Mouse (Mus musculus) olfactory bulb, adult 2 months (tissue): Measurements from ENCODE around the gene Iqgap1. TPM values are rescaled to one million over a fixed set of nuclear protein-coding genes. Genes with fewer than 3 reads are reported as not detected.
A peak's percentile ranks its signal among the peaks of the same experiment; 100 is the strongest.

ENCODE experiments used
- H3K27ac ChIP-seq: fragments of 200-500 bp; 2 replicates; pipeline ENCODE4 v1.5.1; 2012; ENCODE audit warnings: low read depth, low read length; ENCODE audit not compliant: insufficient read depth
- H3K4me1 ChIP-seq: fragments of 200-500 bp; 2 replicates; pipeline ENCODE4 v1.6.1; 2012; ENCODE audit warnings: low read length; ENCODE audit not compliant: control insufficient read depth, insufficient read depth
- H3K4me3 ChIP-seq: fragments of 200-500 bp; 2 replicates; pipeline ENCODE4 v1.5.1; 2012; ENCODE audit warnings: mild to moderate bottlenecking, low read depth, low read length, moderate library complexity; ENCODE audit not compliant: insufficient read depth
- CTCF ChIP-seq: fragments of 200-500 bp; IDR thresholded peaks from 2 replicates; pipeline ENCODE4 v1.5.1; 2012; ENCODE audit warnings: low read depth, mild to moderate bottlenecking, low read length, moderate library complexity; ENCODE audit not compliant: insufficient read depth
- POLR2A ChIP-seq: fragments of 200-500 bp; IDR thresholded peaks from 2 replicates; pipeline ENCODE4 v1.6.1; 2012; ENCODE audit warnings: mild to moderate bottlenecking, low read depth, low read length, moderate library complexity; ENCODE audit not compliant: insufficient read depth
- WGBS: fragments of 180-500 bp; shearing (Covaris S2); methylation state at CpG from one replicate; pipeline ENCODE4 v1.1.7; 2018; 5-methylcytosine and 5-hydroxymethylcytosine counted together
- polyA plus RNA-seq: library from polyadenylated mRNA; stranded (reverse); fragments of >200 nt; gene quantifications from 2 replicates; pipeline ENCODE4 v1.2.4, GENCODE M21; 2012; ENCODE audit warnings: low replicate concordance; ENCODE audit not compliant: missing spikeins, insufficient read depth, insufficient read length

Gene Iqgap1
- polyA plus RNA-seq, 1 experiment: not detected

DNA sequence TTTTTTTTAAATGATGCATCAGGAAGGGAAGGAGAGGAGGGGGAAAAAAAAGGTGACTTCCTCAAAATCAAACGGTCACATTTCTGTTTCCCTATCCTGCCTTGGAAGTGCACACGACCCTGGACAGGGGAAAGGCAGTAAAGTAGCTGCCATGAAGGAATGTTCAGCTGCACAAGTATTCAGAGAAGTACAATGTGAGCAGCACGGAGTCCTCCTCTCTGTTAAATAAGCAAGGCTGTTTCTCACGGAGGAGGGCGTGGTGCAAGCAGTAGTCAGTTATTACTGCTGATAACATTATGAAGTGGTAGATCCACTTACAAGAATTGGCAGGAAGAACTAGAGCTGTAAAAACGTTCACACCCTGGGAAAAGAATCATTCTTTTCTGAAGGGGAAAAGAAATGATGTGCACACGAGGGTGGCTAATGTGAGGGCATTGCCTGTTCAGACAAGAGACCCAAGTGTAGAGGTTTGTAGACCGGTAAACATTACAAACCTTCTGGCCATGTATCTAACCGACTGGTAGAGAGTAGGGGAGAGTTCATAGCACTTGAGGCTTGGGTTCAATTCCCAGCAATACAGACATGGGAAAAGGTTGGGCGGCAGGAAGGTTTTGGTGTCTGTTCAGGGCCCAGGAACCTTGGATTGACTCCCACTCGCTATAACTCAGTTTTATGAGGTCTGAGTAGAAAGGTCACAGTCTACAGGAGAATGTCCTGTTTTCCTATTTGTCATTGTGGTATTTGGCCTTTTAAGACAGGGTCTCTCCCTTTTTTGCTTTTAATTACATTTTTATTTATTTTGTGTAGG lies 1.7 kb downstream of the Iqgap1 start:
- Histone ChIP-seq H3K27ac (no peak overlapping the region), H3K4me3 (no peak overlapping the region), H3K4me1 (no peaks in the 10 kb centered on the region)
- TF ChIP-seq CTCF (no peak), POLR2A (no peak)
- 66% methylated on average over 11 of the region's 11 CpGs for WGBS

DNA sequence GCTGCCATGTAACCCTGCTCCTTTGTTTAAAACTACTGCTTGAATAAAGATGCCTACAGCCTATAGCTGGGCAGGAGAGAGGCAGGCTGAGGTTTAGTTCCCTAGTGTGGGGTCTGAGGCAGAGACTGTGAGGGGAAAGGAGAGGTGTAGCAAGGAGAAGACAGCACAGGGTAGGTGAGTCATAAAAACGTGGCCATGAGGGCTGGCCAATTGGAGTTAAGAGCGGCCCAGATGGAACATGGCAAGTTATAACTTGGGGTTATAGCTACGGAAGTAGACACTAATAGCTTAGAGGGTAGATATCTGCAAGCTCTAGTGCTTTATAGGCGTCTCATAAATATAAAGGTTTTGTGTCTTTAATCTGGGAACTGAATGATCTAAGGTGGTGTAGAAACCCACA lies 2.5 kb downstream of the Iqgap1 start:
- Histone ChIP-seq H3K27ac (no peak overlapping the region), H3K4me1 (no peaks in the 10 kb centered on the region), H3K4me3 (no peak overlapping the region)
- 92% methylated on average over 4 of the region's 4 CpGs for WGBS
- TF ChIP-seq POLR2A: no peak
- no peak for TF ChIP-seq CTCF

DNA sequence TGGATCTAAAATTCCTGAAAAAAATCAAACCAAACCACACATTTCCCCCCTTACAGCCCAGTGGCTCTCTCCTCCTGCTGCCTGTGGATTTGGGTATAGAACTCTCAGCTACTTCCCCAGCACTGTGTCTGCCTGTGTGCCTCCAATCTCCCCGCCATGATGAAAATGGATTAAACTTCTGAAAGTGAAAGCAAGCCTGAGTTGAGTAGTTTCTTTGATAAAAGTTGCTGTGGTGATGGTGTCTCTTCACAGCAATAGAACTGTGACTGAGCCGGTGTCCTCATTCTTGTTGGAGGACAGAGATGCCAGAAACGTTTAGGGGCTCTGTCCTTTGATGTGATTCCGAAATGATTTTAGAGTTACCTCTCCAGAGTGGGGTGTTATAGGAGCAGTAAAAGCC lies 4.9 kb downstream of the Iqgap1 start:
- no peak for TF ChIP-seq CTCF
- no peak overlapping the region for H3K4me3 ChIP-seq
- 89% methylated on average over 4 of the region's 4 CpGs for WGBS
- H3K4me1 ChIP-seq: no peaks in the 10 kb centered on the region
- H3K27ac ChIP-seq: no peak overlapping the region

DNA sequence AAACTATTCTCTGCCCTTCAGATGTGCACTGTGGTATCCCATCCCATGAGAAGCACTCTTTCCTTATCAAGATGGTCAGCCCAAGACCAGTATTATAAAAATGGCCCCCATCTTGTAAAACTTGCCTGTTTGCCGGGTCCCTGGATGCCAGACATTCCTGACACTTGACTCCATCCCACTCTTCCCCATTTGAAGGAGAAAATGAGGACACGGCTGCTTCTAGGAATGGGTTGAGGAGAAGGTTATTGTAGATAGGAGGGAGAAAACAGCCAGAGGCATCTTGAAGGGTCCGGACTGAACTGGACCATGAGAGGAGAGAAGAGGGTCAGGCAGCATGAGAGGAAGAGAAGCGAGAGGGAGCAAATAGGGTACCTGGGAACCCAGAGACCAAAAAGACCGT lies 9.1 kb downstream of the Iqgap1 start:
- H3K4me1 ChIP-seq: no peaks in the 10 kb centered on the region
- 80% methylated on average over 5 of the region's 5 CpGs for WGBS
- no peak overlapping the region for H3K27ac ChIP-seq
- TF ChIP-seq CTCF (no peak), POLR2A (no peak)
- H3K4me3 ChIP-seq: no peak overlapping the region

DNA sequence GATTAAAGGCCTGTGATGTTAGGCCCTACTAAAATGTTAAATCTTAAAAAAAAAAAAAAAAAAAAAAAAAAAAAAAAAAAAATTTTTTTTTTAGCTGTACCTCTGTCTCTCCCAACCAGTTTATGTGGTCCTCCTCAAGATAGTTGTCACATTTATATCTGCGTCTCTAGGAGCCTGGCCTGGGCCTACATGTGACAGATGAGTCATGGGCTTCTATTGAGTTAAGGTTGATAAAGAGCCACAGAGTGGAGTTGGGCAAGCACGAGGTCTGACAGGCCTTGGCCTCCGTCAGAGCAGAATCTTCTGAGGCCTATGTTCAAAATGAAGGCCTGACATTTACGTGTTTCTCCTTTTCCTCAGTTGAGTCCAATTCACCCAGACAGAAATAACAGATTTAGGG lies 12.4 kb downstream of the Iqgap1 start:
- Histone ChIP-seq H3K27ac (no peak overlapping the region), H3K4me1 (no peaks in the 10 kb centered on the region), H3K4me3 (no peak overlapping the region)
- no peak for TF ChIP-seq POLR2A
- no peak for TF ChIP-seq CTCF
- 95% methylated on average over 4 of the region's 4 CpGs for WGBS

DNA sequence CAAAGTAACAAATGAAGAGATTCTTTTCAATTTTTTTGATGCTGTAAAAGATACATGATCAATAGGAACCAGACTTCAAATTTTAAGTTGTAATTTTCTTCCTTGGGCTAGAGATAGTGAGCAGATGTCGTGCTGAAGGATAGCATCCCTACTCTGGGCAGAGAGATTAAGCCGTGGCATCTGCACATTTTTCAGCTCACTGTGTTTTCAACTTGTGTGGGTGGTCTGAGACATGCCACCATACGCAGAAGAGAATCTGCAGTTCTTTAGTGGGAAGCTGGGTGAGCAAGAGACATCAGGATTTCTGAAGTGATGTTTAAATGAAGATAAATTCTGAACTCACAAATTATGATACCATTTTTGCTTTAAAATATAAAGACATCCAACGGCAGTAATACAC lies 19.4 kb downstream of the Iqgap1 start:
- TF ChIP-seq CTCF (no peak), POLR2A (no peak)
- 53% methylated on average over 4 of the region's 4 CpGs for WGBS
- Histone ChIP-seq H3K4me3 (no peak overlapping the region), H3K27ac (no peak overlapping the region), H3K4me1 (no peaks in the 10 kb centered on the region)

DNA sequence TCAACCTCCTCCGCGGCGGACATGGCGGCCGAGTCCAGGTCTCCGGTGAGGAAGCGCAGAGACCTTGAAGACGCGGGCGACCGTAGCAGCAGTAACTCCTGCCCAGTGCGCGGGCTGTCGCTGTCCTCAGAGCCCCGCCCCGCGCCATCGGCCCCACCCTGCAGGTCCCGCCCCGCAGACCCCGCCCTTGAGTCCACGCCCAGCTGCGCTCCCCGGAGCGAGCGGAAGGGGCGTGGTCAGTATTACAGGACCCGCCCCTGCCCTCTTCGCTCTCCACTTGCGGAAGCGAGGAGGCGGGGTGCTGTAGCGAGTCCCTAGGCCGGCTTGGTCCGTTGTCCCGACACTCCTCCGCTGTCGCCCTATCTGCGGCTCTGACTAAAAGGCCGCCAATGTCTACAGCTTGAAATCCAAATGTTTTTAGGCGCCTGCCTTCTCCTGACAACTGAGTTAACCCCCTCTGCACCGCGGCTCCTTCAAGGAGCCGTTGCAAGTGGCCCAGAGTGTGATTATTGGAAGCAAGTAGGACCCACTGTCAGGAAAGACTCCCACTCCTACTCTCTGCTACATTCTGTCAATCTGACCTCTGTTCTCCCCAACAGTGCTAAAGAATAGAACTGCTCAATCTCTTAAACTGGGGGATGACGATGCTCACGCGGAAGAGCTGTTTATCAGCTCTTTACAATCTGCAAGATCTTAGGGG lies 22.5 kb downstream of the Iqgap1 start:
- peak overlapping the region; percentile 9; the same call in 1 of the 2 replicates for H3K27ac ChIP-seq
- WGBS: under 1% methylated on average over 47 of the region's 47 CpGs
- H3K4me3 ChIP-seq: peak overlapping the region; percentile 65
- peak; percentile 41; the same call in 1 of the 2 replicates for TF ChIP-seq POLR2A
- TF ChIP-seq CTCF: no peak
- H3K4me1 ChIP-seq: peaks cover 5% of the 10 kb centered on the region

DNA sequence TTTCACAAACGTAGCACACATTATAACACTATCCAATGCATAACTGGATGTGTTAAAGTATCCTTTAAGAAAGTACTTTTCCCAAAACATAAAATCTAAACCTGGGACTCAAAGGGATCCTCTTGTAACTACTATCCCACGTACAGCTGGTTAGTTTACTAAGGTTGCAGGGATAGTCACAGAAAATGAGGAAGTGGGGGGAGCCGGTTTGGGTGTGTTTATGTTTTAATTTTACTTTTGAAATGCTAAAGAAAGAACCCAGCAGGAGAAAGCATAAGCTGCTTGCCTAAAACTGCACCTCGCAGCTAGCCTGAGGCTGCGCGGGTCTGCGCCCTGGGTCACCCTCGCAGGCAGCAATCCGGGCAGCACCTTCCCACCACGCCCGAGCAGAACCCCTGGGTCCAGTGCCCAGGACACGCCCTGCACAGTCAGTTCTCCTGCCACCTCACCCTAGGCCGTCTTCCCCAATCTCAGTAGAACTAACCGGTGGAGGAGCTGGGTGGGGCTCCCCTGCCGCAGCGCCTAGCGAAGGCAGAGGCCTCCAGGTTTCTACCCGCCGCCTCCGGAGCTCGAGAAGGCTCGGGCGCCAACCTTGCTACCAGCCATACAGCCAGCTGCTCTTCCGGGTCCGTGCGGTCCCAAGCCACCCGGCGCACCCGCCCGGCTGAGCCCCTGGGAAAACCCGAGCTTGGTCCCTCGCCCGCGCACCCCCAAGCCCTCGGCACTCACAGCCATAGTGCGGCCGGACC lies 23.2 kb downstream of the Iqgap1 start:
- peak overlapping the region; percentile 27 for H3K27ac ChIP-seq
- WGBS: 2% methylated on average over 37 of the region's 37 CpGs
- H3K4me3 ChIP-seq: peak overlapping the region; percentile 65
- no peak for TF ChIP-seq POLR2A
- no peak for TF ChIP-seq CTCF
- peaks cover 8% of the 10 kb centered on the region for H3K4me1 ChIP-seq

DNA sequence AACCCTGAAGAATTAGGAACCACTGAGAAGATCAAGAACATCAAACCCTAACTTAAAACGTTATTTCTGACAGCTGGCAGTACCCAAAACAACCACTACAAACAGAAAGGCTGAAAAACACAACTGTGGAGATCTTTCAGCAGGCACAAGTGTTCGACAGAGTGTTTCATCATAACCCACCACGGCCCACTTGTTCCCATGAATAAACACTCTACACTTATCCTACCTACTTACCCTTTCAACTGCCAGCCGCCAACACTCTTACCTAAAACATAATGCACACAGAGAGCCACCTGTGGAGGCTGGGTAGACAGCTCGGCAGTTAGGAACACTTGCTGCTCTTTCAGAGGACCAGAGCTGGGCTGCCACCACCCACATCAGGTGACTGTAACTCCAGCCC lies 26.5 kb downstream of the Iqgap1 start:
- WGBS: 76% methylated on average over 5 of the region's 5 CpGs
- no peak for TF ChIP-seq POLR2A
- no peak for TF ChIP-seq CTCF
- Histone ChIP-seq H3K4me3 (no peak overlapping the region), H3K4me1 (peaks cover 11% of the 10 kb centered on the region), H3K27ac (peak overlapping the region; percentile 79; the same call in 1 of the 2 replicates)
